Mouse (Mus musculus) adrenal gland, postnatal 10 days (tissue): ENCODE measurements around the gene Cd163. TPM values are rescaled to one million over a fixed set of nuclear protein-coding genes. Genes with fewer than 3 reads are reported as not detected.
"Not testable (repeated sequence)": the region's sequence is repeated elsewhere in the genome, so short reads cannot be mapped to it uniquely, and the experiment has no call there.

Experiments used
- DNase-seq: peaks from one replicate; pipeline ENCODE4 v3.0.0; 2021; ENCODE audit warnings: mixed read lengths
- long read RNA-seq, 2 experiments: library from polyadenylated mRNA; stranded (forward); transcript quantifications; one replicate each; pipeline ENCODE4 v2.0.0; 2021
- total RNA-seq, 2 experiments: library from RNA; stranded (reverse); gene quantifications; 2 replicates each; pipeline ENCODE4 v1.2.3; 2021

Cd163 gene
- total RNA-seq, result 10 to 100 TPM in 1 of 2 experiments, 1 to 10 TPM in 1; 9.8 to 20.8 TPM
- long read RNA-seq, experiment 1, full-length matches to known transcripts, result 1 of 9 reads
- long read RNA-seq, experiment 1, partial matches to known transcripts, result 1 of 9 reads
- long read RNA-seq, experiment 1, other reads (novel, unspliced or antisense), result 7 of 9 reads
- long read RNA-seq, experiment 2, full-length matches to known transcripts, result 4 of 6 reads
- long read RNA-seq, experiment 2, partial matches to known transcripts, result 1 of 6 reads
- long read RNA-seq, experiment 2, other reads (novel, unspliced or antisense), result 1 of 6 reads

DNA sequence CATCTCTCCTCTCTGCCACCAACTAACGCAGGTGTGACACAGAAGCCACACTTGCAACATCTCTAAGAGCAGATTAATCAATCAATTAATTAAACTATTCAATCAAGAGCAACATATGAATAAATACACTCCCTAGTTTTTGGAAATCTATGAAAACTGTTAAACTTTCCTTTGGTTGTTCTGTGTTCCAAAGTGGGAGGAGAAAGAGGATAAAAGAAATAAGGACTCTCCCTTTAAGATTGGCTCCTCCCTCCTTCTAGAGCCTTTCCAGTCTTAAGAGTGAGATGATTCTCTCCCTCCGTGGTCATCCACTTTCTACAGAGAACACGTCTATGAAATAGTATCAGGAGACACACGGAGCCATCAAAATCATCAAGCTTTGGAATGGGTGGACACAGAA, at the start of gene Cd163:
TSS of gene Cd163 (plus strand) at position 301 of the 400 bp plus-strand sequence.
- DNase-seq, result no peak

GRCm38 (mm10) chr6:124255721-124256470, 48.6 kb upstream of the Cd163 start:
- no peak for DNase-seq

DNA sequence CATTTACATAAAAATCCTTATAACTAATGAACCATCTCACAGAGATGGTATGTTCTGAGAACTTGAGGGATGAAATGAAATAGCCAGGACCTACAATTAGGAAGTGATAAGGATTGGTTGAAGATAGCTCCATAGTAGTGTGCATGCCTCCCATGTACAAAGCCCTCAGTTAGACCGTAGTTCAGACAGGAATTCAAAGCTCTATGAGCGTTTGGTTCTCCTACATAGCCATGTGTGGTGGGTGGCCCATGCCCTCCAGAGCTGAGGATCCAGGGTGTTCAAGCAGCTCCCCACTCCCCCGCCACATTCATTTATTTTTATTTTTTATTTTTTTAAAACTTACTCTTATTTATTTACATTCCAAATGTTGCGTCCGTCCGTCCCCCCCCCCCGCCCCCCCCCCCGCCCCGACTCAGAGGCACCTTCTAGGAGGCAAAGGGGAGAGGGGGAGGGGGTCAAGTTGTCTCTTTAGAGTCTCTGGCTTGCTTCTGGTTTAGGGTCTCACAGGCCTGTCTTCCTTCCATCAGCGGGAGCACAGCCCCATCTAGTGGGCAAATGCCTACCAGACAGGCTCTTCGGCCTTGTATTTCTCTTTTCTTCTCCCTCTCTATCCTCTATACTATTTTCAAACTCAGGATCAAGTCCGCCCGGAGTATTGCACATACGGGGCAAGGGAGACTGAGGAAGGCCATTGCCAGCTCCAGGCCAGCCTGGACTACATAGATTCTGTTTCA, 44.1 kb upstream of the Cd163 start:
- DNase-seq, result peak; percentile 77

- DNase-seq, result peak; percentile 82
Measured at GRCm38 (mm10) chr6:124262696-124263095, 41.8 kb upstream of the Cd163 start.

DNA sequence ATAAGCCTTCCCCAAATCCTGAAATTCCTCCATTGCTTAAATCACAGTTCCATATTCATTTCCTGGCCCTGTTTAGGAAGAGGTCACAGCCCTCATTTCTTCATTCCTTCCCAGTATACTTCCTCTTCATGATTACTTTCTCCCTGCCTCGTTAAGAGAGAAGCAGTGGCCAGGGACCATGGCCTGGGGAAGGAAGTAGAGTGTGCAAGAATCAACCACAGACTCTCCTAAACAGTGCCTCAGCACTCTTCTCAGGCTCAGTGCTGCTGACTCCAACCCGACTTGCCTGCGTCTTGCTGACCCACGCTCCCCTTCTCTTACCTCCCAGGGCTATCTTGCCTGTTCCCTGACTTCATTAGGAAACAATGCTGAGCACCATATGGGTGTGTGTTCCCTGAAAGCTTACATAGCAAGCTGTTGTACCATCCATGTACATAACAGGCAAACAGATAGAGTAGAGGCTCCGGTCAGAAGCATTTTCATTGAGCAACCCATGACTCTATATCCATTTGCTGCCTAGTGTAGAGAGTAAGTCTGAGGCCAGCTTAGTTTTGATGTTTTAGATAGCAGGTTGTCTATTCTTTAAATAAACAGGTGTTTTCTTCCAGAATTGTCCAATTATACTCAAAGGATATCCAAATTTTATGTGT, 31.1 kb upstream of the Cd163 start:
- DNase-seq, result no peak

DNA sequence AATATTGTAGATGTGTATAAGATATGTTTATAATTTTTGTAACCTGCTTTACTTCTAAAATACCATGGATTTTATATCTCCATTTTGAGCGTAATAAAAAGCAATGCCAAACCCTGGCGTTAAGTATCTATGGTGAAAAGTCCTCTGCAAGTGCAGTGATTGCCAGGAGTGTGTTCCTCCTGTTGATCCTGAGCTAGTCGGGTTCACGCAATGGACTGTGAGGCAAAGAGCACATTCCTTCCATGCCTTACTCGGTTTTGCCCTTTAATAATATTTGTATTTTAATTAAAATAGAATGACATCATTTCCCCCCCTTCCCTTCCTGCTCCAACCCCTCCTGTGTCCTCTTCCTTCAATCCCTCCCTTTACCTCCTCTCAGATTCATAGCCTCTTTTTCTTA, 26.8 kb upstream of the Cd163 start:
- no peak for DNase-seq

DNA sequence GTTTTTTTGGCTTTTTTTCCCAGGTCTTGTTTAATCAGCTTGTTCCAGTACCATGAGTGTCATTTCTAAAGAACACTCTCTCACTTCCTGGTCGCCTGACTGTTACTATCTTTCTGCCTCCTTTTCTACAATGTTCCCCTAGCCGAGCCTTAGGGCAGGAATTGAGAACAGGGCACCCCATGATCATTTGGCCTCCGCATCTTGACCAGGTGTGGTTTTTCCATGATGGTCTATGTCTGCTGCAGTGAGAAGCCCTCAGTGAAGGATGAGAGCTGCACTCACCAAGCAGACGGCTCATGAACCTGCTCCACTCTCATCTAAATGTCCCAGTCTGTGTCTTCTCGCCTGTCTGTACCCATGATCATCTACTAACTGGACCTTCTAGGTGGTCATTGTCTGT, 26.2 kb upstream of the Cd163 start:
- no peak for DNase-seq

GRCm38 (mm10) chr6:124282731-124283130, 21.7 kb upstream of the Cd163 start:
- DNase-seq, result no peak

- not testable (repeated sequence) for DNase-seq
Measured at GRCm38 (mm10) chr6:124297378-124297777, 7.1 kb upstream of the Cd163 start.

- DNase-seq, result no peak
Measured at GRCm38 (mm10) chr6:124301447-124302192, 2.8 kb upstream of the Cd163 start.

- DNase-seq, result no peak
Measured at GRCm38 (mm10) chr6:124308935-124309334, 4.5 kb downstream of the Cd163 start.

- DNase-seq, result no peak
Measured at GRCm38 (mm10) chr6:124312292-124312691, 7.8 kb downstream of the Cd163 start.

GRCm38 (mm10) chr6:124320371-124320770, 15.9 kb downstream of the Cd163 start:
- no peak for DNase-seq

GRCm38 (mm10) chr6:124321481-124322475, 17.3 kb downstream of the Cd163 start:
- no peak for DNase-seq

- no peak for DNase-seq
Measured at GRCm38 (mm10) chr6:124328394-124328991, 24.0 kb downstream of the Cd163 start.

DNA sequence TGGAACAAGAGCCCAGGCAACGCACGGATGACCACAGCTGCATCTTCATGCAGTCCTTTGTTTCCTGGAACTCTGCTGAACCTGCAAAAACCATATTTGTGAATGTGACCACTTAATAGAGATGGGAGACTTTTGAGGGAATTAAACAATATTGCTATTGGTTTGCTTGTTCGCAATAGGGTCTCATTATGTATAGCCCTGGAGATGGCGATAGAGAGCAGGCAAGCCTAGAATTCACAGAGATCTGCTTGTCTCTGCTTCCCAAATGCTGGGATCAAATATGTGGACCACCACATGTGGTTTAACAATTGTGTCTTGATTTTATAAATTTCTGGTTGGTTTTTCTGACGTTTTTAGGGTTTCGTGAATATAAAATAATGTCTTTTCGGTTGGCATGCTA, 25.2 kb downstream of the Cd163 start:
- no peak for DNase-seq

GRCm38 (mm10) chr6:124345096-124345495, 40.6 kb downstream of the Cd163 start:
- no peak for DNase-seq

DNA sequence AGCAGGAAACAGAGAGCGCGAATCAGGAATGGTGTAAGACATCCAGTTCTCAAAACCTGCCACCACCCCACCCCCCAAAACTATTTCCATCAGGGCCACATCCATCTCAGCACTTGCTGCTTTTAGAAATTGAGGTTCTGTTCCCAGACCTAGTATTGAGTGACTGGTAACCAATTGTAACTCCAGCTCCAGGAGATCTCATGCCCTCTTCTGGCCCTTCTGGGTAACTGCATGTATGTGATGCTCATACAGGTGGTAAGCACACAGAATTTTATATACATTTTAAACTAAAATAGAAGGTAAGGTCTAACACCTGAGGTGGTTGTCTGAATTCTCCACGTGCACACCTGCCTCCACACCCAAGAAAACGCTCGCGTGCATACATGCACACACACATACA, 42.2 kb downstream of the Cd163 start:
- no peak for DNase-seq

GRCm38 (mm10) chr6:124353246-124353645, 48.8 kb downstream of the Cd163 start:
- no peak for DNase-seq

GRCm38 (mm10) chr6:124358953-124359352, 54.5 kb downstream of the Cd163 start:
- no peak for DNase-seq
